Mouse (Mus musculus): ENCODE measurements around the gene Lrrc3c.

GRCm38 (mm10) chr11:98555124-98555700, 42.9 kb upstream of the Lrrc3c start:
- no peak for TF ChIP-seq EP300 (IDR thresholded peaks at IDR 0.05; ENCODE audit: insufficient read depth, low read depth, low read length)
- TF ChIP-seq CTCF (IDR thresholded peaks at IDR 0.05): peak; percentile 66
